Mouse (Mus musculus) stomach, postnatal 0 days (tissue): ENCODE results near the gene Ret. TPM values are rescaled to one million over a fixed set of nuclear protein-coding genes. Genes with fewer than 3 reads are reported as not detected.

Source experiments
- ATAC-seq: fragments of 200-750 bp; cut with Nextera tagmentation; 2 replicates; pipeline ENCODE4 v1.8.0; 2017; ENCODE audit not compliant: low FRiP score, low TSS enrichment
- DNase-seq: peaks from one replicate; pipeline ENCODE4 v3.0.0-alpha.2; 2016; ENCODE audit warnings: low spot score
- H3K27ac ChIP-seq: fragments of 300-500 bp; sonication (generic); replicated peaks from 2 replicates; pipeline ENCODE4 v1.5.1; 2014; ENCODE audit warnings: mild to moderate bottlenecking, control low read depth
- H3K27me3 ChIP-seq: fragments of 300-500 bp; sonication (generic); 2 replicates; pipeline ENCODE4 v1.6.1; 2014; ENCODE audit warnings: low read length; ENCODE audit not compliant: control insufficient read depth, insufficient read depth
- H3K36me3 ChIP-seq: fragments of 300-500 bp; sonication (generic); 2 replicates; pipeline ENCODE4 v1.6.1; 2014; ENCODE audit warnings: low read length, mixed read lengths; ENCODE audit not compliant: control insufficient read depth, insufficient read depth
- H3K4me1 ChIP-seq: fragments of 300-500 bp; sonication (generic); replicated peaks from 2 replicates; pipeline ENCODE4 v1.6.1; 2014; ENCODE audit warnings: antibody characterized with exemption; ENCODE audit not compliant: control insufficient read depth, insufficient read depth
- H3K4me2 ChIP-seq: fragments of 300-500 bp; sonication (generic); replicated peaks from 2 replicates; pipeline ENCODE4 v1.6.1; 2014; ENCODE audit warnings: low read depth, mild to moderate bottlenecking, control low read depth, moderate library complexity
- H3K4me3 ChIP-seq: fragments of 300-500 bp; sonication (generic); 2 replicates; pipeline ENCODE4 v1.5.1; 2014; ENCODE audit warnings: low read depth, low read length, control low read depth
- H3K9ac ChIP-seq: fragments of 300-500 bp; sonication (generic); 2 replicates; pipeline ENCODE4 v1.6.1; 2014; ENCODE audit warnings: mild to moderate bottlenecking, low read length, control low read depth, mixed read lengths
- H3K9me3 ChIP-seq: fragments of 300-500 bp; sonication (generic); 2 replicates; pipeline ENCODE4 v1.6.1; 2016; ENCODE audit warnings: low read length; ENCODE audit not compliant: control insufficient read depth
- CTCF ChIP-seq: IDR thresholded peaks from 2 replicates; pipeline ENCODE4 v1.5.1; 2016; ENCODE audit warnings: antibody characterized with exemption, low read depth, mild to moderate bottlenecking, moderate library complexity
- EP300 ChIP-seq: optimal IDR thresholded peaks from 2 replicates; pipeline ENCODE3; 2016; ENCODE audit warnings: antibody characterized with exemption
- WGBS: fragments of 180-500 bp; shearing (Covaris S2); extraction: QIAGEN DNeasy Blood & Tissue Kit; methylation state at CpG from one replicate; pipeline ENCODE4 v1.1.7; 2014; 5-methylcytosine and 5-hydroxymethylcytosine counted together
- polyA plus RNA-seq: library from polyadenylated mRNA; unstranded; fragments of >200 nt; fragmentation: Nextera tagmentation; extraction: Ambion mirVana; gene quantifications from 2 replicates; pipeline ENCODE4 v1.2.1, GENCODE M21; 2015

The Ret gene
- polyA plus RNA-seq, 1 experiment from 2014 or later: 5.0 TPM

GRCm38 (mm10) chr6:118215676-118216075 is 18.2 kb upstream of the Ret start:
- Histone ChIP-seq H3K4me1 (no peaks in the 10 kb centered on the region), H3K36me3 (no peaks in the 10 kb centered on the region), H3K4me3 (no peak overlapping the region), H3K9ac (no peak overlapping the region), H3K27ac (no peak overlapping the region), H3K4me2 (no peak overlapping the region), H3K27me3 (no peaks in the 10 kb centered on the region), H3K9me3 (no peaks in the 10 kb centered on the region)
- no peak for ATAC-seq
- TF ChIP-seq CTCF (no peak), EP300 (no peak)
- DNase-seq: no peak
- WGBS: 83% methylated on average over 7 of the region's 9 CpGs

- no peak overlapping the region for H3K27ac ChIP-seq
- 86% methylated on average over 8 of the region's 8 CpGs for WGBS
- H3K4me1 ChIP-seq: no peaks in the 10 kb centered on the region
- no peaks in the 10 kb centered on the region for H3K27me3 ChIP-seq
- H3K4me2 ChIP-seq: no peak overlapping the region
- no peaks in the 10 kb centered on the region for H3K36me3 ChIP-seq
- ATAC-seq: no peak
- no peak overlapping the region for H3K9ac ChIP-seq
- TF ChIP-seq EP300 (no peak), CTCF (no peak)
- DNase-seq: no peak
- no peaks in the 10 kb centered on the region for H3K9me3 ChIP-seq
- no peak overlapping the region for H3K4me3 ChIP-seq
Measured at GRCm38 (mm10) chr6:118208326-118208725, 10.8 kb upstream of the Ret start.

GRCm38 (mm10) chr6:118206386-118206785 is 8.9 kb upstream of the Ret start:
- no peak overlapping the region for H3K9ac ChIP-seq

GRCm38 (mm10) chr6:118205176-118205890 is 7.8 kb upstream of the Ret start:
- DNase-seq (no peak), ATAC-seq (peak; percentile 61; the same call in 1 of the 2 replicates)
- Histone ChIP-seq H3K4me3 (no peak overlapping the region), H3K9me3 (no peaks in the 10 kb centered on the region), H3K9ac (no peak overlapping the region), H3K4me1 (no peaks in the 10 kb centered on the region), H3K27ac (no peak overlapping the region), H3K4me2 (no peak overlapping the region), H3K27me3 (no peaks in the 10 kb centered on the region), H3K36me3 (no peaks in the 10 kb centered on the region)
- WGBS: 35% methylated on average over 7 of the region's 7 CpGs
- TF ChIP-seq EP300: no peak
- TF ChIP-seq CTCF: no peak

More at GRCm38 (mm10) chr6:118206386-118206785, 8.9 kb upstream of the Ret start:
- Histone ChIP-seq H3K9me3 (no peaks in the 10 kb centered on the region), H3K4me1 (no peaks in the 10 kb centered on the region), H3K4me2 (no peak overlapping the region), H3K27ac (no peak overlapping the region), H3K4me3 (no peak overlapping the region), H3K27me3 (no peaks in the 10 kb centered on the region), H3K36me3 (no peaks in the 10 kb centered on the region)
- DNase-seq (no peak), ATAC-seq (no peak)
- WGBS: 84% methylated on average over 6 of the region's 6 CpGs
- TF ChIP-seq CTCF: no peak
- no peak for TF ChIP-seq EP300

GRCm38 (mm10) chr6:118204112-118204511 is 6.6 kb upstream of the Ret start:
- H3K36me3 ChIP-seq: no peaks in the 10 kb centered on the region
- H3K9me3 ChIP-seq: no peaks in the 10 kb centered on the region
- no peak overlapping the region for H3K4me2 ChIP-seq
- peak; percentile 7; the same call in 1 of the 2 replicates for ATAC-seq
- TF ChIP-seq CTCF (no peak), EP300 (no peak)
- no peak overlapping the region for H3K4me3 ChIP-seq
- H3K4me1 ChIP-seq: no peaks in the 10 kb centered on the region
- no peak overlapping the region for H3K27ac ChIP-seq
- DNase-seq: no peak
- WGBS: 100% methylated on average over 1 of the region's 1 CpGs
- H3K9ac ChIP-seq: no peak overlapping the region
- no peaks in the 10 kb centered on the region for H3K27me3 ChIP-seq

GRCm38 (mm10) chr6:118196751-118197439 is 623 bp downstream of the Ret start:
- H3K4me2 ChIP-seq: peak overlapping the region; percentile 99
- H3K9ac ChIP-seq: peak overlapping the region; percentile 35
- H3K27ac ChIP-seq: no peak overlapping the region
- 0 out of 2 replicates have a peak, but pooled peaks cover 2% of the 10 kb centered on the region for H3K4me1 ChIP-seq
- ATAC-seq (peak; percentile 90), DNase-seq (peak; percentile 85)
- WGBS: under 1% methylated on average over 73 of the region's 84 CpGs
- H3K9me3 ChIP-seq: no peaks in the 10 kb centered on the region
- peaks cover 14% of the 10 kb centered on the region for H3K27me3 ChIP-seq
- H3K36me3 ChIP-seq: no peaks in the 10 kb centered on the region
- TF ChIP-seq CTCF: no peak
- no peak for TF ChIP-seq EP300
- H3K4me3 ChIP-seq: peak overlapping the region; percentile 57
